Mouse (Mus musculus): Measurements from ENCODE around the gene Mdm4. TPM values are rescaled to one million over a fixed set of nuclear protein-coding genes. Genes with fewer than 3 reads are reported as not detected.
"Not testable (repeated sequence)": the region's sequence is repeated elsewhere in the genome, so short reads cannot be mapped to it uniquely, and the experiment has no call there.

Mdm4 gene
- total and polyA plus RNA-seq, 3 experiments = 19.8 to 28.1 TPM; not detected in 1

- TF ChIP-seq MXI1 (IDR thresholded peaks at IDR 0.05; ENCODE audit: low read depth, low read length) = 0 out of 2 replicates have a peak, but pooled peaks have one; percentile 23
- peak; percentile 84 for TF ChIP-seq SMC3 (IDR thresholded peaks at IDR 0.05; ENCODE audit: low read depth, low read length)
- no peak for TF ChIP-seq ZMIZ1 (IDR thresholded peaks at IDR 0.05; ENCODE audit: low read depth, low read length)
- TF ChIP-seq HCFC1 (IDR thresholded peaks at IDR 0.05; ENCODE audit: low read depth, low read length) = no peak
- TF ChIP-seq NRF1 (IDR thresholded peaks at IDR 0.05; ENCODE audit: insufficient read depth, low read depth, low read length, poor library complexity, severe bottlenecking) = no peak
- TF ChIP-seq BHLHE40 (IDR thresholded peaks at IDR 0.05; ENCODE audit: borderline replicate concordance, low read depth, low read length) = 0 out of 2 replicates have a peak, but pooled peaks have one; percentile 8
- peak; percentile 94 for TF ChIP-seq RAD21 (IDR thresholded peaks at IDR 0.05; ENCODE audit: low read depth, low read length)
- no peak for TF ChIP-seq POLR2AphosphoS5 (IDR thresholded peaks at IDR 0.05; ENCODE audit: borderline replicate concordance, low read depth, low read length)
Measured at GRCm38 (mm10) chr1:133039505-133039949, 9.2 kb upstream of the Mdm4 start (continued).

- H3K9me3 ChIP-seq (replicated peaks; ENCODE audit: insufficient read depth, low read length) = not testable (repeated sequence)
- DNase-seq (ENCODE audit: low read depth, low spot score) = peak; percentile 57
- peak overlapping the region in 1 of 2 experiments; percentile 41; a peak in 2 of 4 replicates for H3K4me3 ChIP-seq (ENCODE audit: control insufficient read depth in 1 of 2, insufficient read depth in 1 of 2, low read depth in 2 of 2, low read length in 2 of 2)
Measured at GRCm38 (mm10) chr1:133034682-133035081, 4.3 kb upstream of the Mdm4 start.

DNA sequence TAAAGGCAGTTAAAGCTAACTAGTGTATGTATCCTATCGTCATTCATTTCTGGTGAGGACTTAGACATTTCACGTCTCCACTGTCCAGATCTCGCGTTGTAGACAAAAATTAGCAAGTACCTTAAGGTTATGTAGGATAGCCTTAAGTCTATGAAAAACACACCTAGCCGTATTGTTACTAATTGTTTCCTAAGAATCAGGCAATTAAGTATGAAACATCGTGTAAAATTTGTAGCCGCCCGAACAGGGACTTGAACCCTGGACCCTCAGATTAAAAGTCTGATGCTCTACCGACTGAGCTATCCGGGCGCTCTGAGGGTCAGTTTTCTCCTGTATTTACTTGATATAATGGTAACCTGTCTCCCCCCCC, 3.7 kb upstream of the Mdm4 start:
- H3K9me3 ChIP-seq (replicated peaks; ENCODE audit: insufficient read depth, low read length) = no peaks in the 10 kb centered on the region
- H3K36me3 ChIP-seq (ENCODE audit: control insufficient read depth in 1 of 2, insufficient read depth in 2 of 2, low read length in 2 of 2) = peaks cover 0 to 3% of the 10 kb centered on the region in 2 experiments; a peak in 2 of 4 replicates
- peak; percentile 90 for DNase-seq (ENCODE audit: low read depth, low spot score)
- H3K4me3 ChIP-seq (ENCODE audit: control insufficient read depth in 1 of 2, insufficient read depth in 1 of 2, low read depth in 2 of 2, low read length in 2 of 2) = peak overlapping the region; percentile 3 to 4; a peak in 2 of 4 replicates
- peak overlapping the region; percentile 16; the same call in 1 of the 2 replicates for H3K9ac ChIP-seq (ENCODE audit: control insufficient read depth, low read depth, low read length, poor library complexity, severe bottlenecking)
- H3K79me2 ChIP-seq (ENCODE audit: control insufficient read depth, insufficient read depth, low read length, poor library complexity) = no peaks in the 10 kb centered on the region
- no peak for TF ChIP-seq TAL1 (IDR thresholded peaks at IDR 0.05; ENCODE audit: low read length)
- no peak for TF ChIP-seq CTCF (IDR thresholded peaks at IDR 0.05 in 2 of 3, conservative IDR thresholded peaks at IDR 0.05 in 1 of 3; ENCODE audit: control insufficient read depth in 1 of 3, insufficient read depth in 1 of 3, low read depth in 2 of 3, low read length in 3 of 3, poor library complexity in 1 of 3, severe bottlenecking in 1 of 3)
- TF ChIP-seq ELF1 (IDR thresholded peaks at IDR 0.05; ENCODE audit: low read depth, low read length) = peak; percentile 56; the same call in 1 of the 2 replicates
- TF ChIP-seq E2F4 (IDR thresholded peaks at IDR 0.05; ENCODE audit: borderline replicate concordance, low read depth, low read length) = no peak; the same call in 1 of the 2 replicates
- no peak for TF ChIP-seq CHD2 (IDR thresholded peaks at IDR 0.05; ENCODE audit: low read length)
- peak; percentile 92 for TF ChIP-seq MAFK (IDR thresholded peaks at IDR 0.05; ENCODE audit: borderline replicate concordance, low read depth, low read length)
- TF ChIP-seq TCF12 (IDR thresholded peaks at IDR 0.05; ENCODE audit: low read depth, low read length) = no peak
- TF ChIP-seq MYC (IDR thresholded peaks at IDR 0.05; ENCODE audit: low read depth, low read length) = no peak
- TF ChIP-seq MAZ (IDR thresholded peaks at IDR 0.05; ENCODE audit: low read depth, low read length) = no peak
- no peak for TF ChIP-seq CHD1 (IDR thresholded peaks at IDR 0.05; ENCODE audit: low read depth, low read length)
- H3K4me1 ChIP-seq (ENCODE audit: control insufficient read depth in 1 of 2, insufficient read depth in 2 of 2, low read length in 2 of 2) = peaks cover 0 to 17% of the 10 kb centered on the region in 2 experiments; a peak in 2 of 4 replicates
- peak overlapping the region; percentile 26; the same call in 1 of the 2 replicates for H3K27ac ChIP-seq (ENCODE audit: control insufficient read depth, low read depth, low read length)
- H3K27me3 ChIP-seq (ENCODE audit: control insufficient read depth in 1 of 2, insufficient read depth in 2 of 2, low read length in 2 of 2) = no peaks in the 10 kb centered on the region

More at GRCm38 (mm10) chr1:133034682-133035081, 4.3 kb upstream of the Mdm4 start:
- not testable (repeated sequence) for H3K36me3 ChIP-seq (ENCODE audit: control insufficient read depth in 1 of 2, insufficient read depth in 2 of 2, low read length in 2 of 2); H3K27me3 ChIP-seq (ENCODE audit: control insufficient read depth in 1 of 2, insufficient read depth in 2 of 2, low read length in 2 of 2); H3K9ac ChIP-seq (ENCODE audit: control insufficient read depth, low read depth, low read length, poor library complexity, severe bottlenecking); H3K27ac ChIP-seq (ENCODE audit: control insufficient read depth, low read depth, low read length); H3K79me2 ChIP-seq (ENCODE audit: control insufficient read depth, insufficient read depth, low read length, poor library complexity)
- TF ChIP-seq ZNF384 (IDR thresholded peaks at IDR 0.05; ENCODE audit: low read depth, low read length) = peak; percentile 78
- peaks cover 0 to 11% of the 10 kb centered on the region in 2 experiments; a peak in 2 of 4 replicates for H3K4me1 ChIP-seq (ENCODE audit: control insufficient read depth in 1 of 2, insufficient read depth in 2 of 2, low read length in 2 of 2)

Data from MEL (cell line).